Mouse (Mus musculus) lung, postnatal 0 days (tissue): ENCODE data around the gene Gse1. TPM values are rescaled to one million over a fixed set of nuclear protein-coding genes. Genes with fewer than 3 reads are reported as not detected.
A peak's percentile ranks its signal among the peaks of the same experiment; 100 is the strongest.

ENCODE experiments used
- ATAC-seq: fragments of 200-750 bp; cut with Nextera tagmentation; 2 replicates; pipeline ENCODE4 v1.8.0; 2017; ENCODE audit warnings: moderate library complexity
- DNase-seq: peaks from one replicate; pipeline ENCODE4 v3.0.0-alpha.2; 2016; ENCODE audit warnings: low spot score
- H3K27ac ChIP-seq: fragments of 300-500 bp; sonication (generic); 2 replicates; pipeline ENCODE4 v1.5.1; 2014; ENCODE audit warnings: antibody characterized with exemption, mild to moderate bottlenecking, low read length, mixed read lengths
- H3K27me3 ChIP-seq: fragments of 300-500 bp; sonication (generic); replicated peaks from 2 replicates; pipeline ENCODE4 v1.6.1; 2014; ENCODE audit warnings: low read length, mixed read lengths; ENCODE audit not compliant: insufficient read depth
- H3K36me3 ChIP-seq: fragments of 300-500 bp; sonication (generic); 2 replicates; pipeline ENCODE4 v1.6.1; 2014; ENCODE audit warnings: low read length, mixed read lengths; ENCODE audit not compliant: insufficient read depth
- H3K4me1 ChIP-seq: fragments of 300-500 bp; sonication (generic); 2 replicates; pipeline ENCODE4 v1.6.1; 2014; ENCODE audit warnings: antibody characterized with exemption, low read depth, low read length, mixed read lengths; ENCODE audit not compliant: insufficient read depth
- H3K4me2 ChIP-seq: fragments of 300-500 bp; sonication (generic); replicated peaks from 2 replicates; pipeline ENCODE4 v1.6.1; 2014; ENCODE audit warnings: low read depth, mild to moderate bottlenecking, low read length, moderate library complexity, mixed read lengths
- H3K4me3 ChIP-seq: fragments of 300-500 bp; sonication (generic); 2 replicates; pipeline ENCODE4 v1.5.1; 2014; ENCODE audit warnings: low read depth, low read length
- H3K9ac ChIP-seq: fragments of 300-500 bp; sonication (generic); replicated peaks from 2 replicates; pipeline ENCODE4 v1.6.1; 2014; ENCODE audit warnings: low read depth, mild to moderate bottlenecking
- H3K9me3 ChIP-seq: fragments of 300-500 bp; sonication (generic); 2 replicates; pipeline ENCODE4 v1.6.1; 2016; ENCODE audit warnings: low read length, mixed read lengths
- CTCF ChIP-seq: IDR thresholded peaks from 2 replicates; pipeline ENCODE4 v1.5.1; 2016; ENCODE audit warnings: antibody characterized with exemption, mild to moderate bottlenecking
- EP300 ChIP-seq: IDR thresholded peaks from 2 replicates; pipeline ENCODE4 v1.6.1; 2016; ENCODE audit warnings: antibody characterized with exemption, mild to moderate bottlenecking, control low read depth
- WGBS: fragments of 180-500 bp; shearing (Covaris S2); extraction: QIAGEN DNeasy Blood & Tissue Kit; methylation state at CpG from one replicate; pipeline ENCODE4 v1.1.7; 2014; 5-methylcytosine and 5-hydroxymethylcytosine counted together
- polyA plus RNA-seq: library from polyadenylated mRNA; unstranded; fragments of >200 nt; fragmentation: Nextera tagmentation; extraction: Ambion mirVana; gene quantifications from 2 replicates; pipeline ENCODE4 v1.2.1, GENCODE M21; 2015

The Gse1 gene
- polyA plus RNA-seq, 1 experiment from 2014 or later: 9.9 TPM

- H3K27ac ChIP-seq: no peak overlapping the region
- TF ChIP-seq EP300: no peak
- no peak for TF ChIP-seq CTCF
- H3K4me2 ChIP-seq: no peak overlapping the region
- no peaks in the 10 kb centered on the region for H3K27me3 ChIP-seq
- H3K9ac ChIP-seq: no peak overlapping the region
- DNase-seq (no peak), ATAC-seq (no peak)
- H3K36me3 ChIP-seq: no peaks in the 10 kb centered on the region
- WGBS: 58% methylated on average over 4 of the region's 4 CpGs
- no peak overlapping the region for H3K4me3 ChIP-seq
- H3K4me1 ChIP-seq: peaks cover 17% of the 10 kb centered on the region
- H3K9me3 ChIP-seq: no peaks in the 10 kb centered on the region
These were observed 153.6 kb downstream of the Gse1 start for GRCm38 (mm10) chr8:120381865-120382264.

GRCm38 (mm10) chr8:120382436-120383203 lies 154.4 kb downstream of the Gse1 start:
- H3K4me2 ChIP-seq: peak overlapping the region; percentile 1; the same call in 1 of the 2 replicates
- DNase-seq: peak; percentile 88
- peak; percentile 89 for ATAC-seq
- peaks cover 17% of the 10 kb centered on the region for H3K4me1 ChIP-seq
- TF ChIP-seq CTCF (no peak), EP300 (peak; percentile 25)
- H3K9ac ChIP-seq: no peak overlapping the region
- no peak overlapping the region for H3K4me3 ChIP-seq
- H3K9me3 ChIP-seq: no peaks in the 10 kb centered on the region
- peak overlapping the region; percentile 38; the same call in 1 of the 2 replicates for H3K27ac ChIP-seq
- H3K36me3 ChIP-seq: no peaks in the 10 kb centered on the region
- WGBS: 28% methylated on average over 15 of the region's 19 CpGs
- no peaks in the 10 kb centered on the region for H3K27me3 ChIP-seq

- Histone ChIP-seq H3K9me3 (no peaks in the 10 kb centered on the region), H3K27ac (peak overlapping the region; percentile 38; the same call in 1 of the 2 replicates), H3K9ac (no peak overlapping the region), H3K36me3 (no peaks in the 10 kb centered on the region), H3K4me3 (no peak overlapping the region), H3K27me3 (no peaks in the 10 kb centered on the region), H3K4me2 (no peak overlapping the region), H3K4me1 (peaks cover 17% of the 10 kb centered on the region)
- no peak for TF ChIP-seq CTCF
- TF ChIP-seq EP300: no peak
- DNase-seq (no peak), ATAC-seq (no peak; the same call in 1 of the 2 replicates)
- WGBS: 68% methylated on average over 6 of the region's 6 CpGs
These were observed 154.9 kb downstream of the Gse1 start for GRCm38 (mm10) chr8:120383204-120383560.

DNA sequence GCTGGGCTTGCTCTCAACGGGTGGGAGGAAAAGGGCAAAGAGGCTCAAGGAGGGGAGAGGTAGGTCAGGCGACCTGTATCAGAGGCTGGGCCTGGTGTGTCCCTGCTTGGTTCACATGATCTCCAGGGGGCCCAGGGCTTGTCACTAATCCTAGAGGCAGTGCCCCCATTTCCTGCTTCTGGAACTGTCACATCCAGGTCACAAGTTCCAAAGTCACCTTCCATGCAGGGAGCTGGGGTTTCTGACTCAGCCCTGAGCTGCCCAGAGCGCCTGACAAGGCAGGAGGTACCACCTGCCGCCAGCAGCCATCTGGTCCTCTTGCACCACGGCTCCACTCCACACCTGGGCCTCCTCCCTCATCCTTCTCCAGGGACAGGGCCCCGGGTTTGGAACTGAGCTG lies 155.5 kb downstream of the Gse1 start:
- H3K27ac ChIP-seq: no peak overlapping the region
- no peak overlapping the region for H3K4me2 ChIP-seq
- no peak for DNase-seq
- H3K4me1 ChIP-seq: peaks cover 17% of the 10 kb centered on the region
- ATAC-seq: no peak
- no peak for TF ChIP-seq EP300
- TF ChIP-seq CTCF: no peak
- WGBS: 50% methylated on average over 5 of the region's 6 CpGs
- no peaks in the 10 kb centered on the region for H3K9me3 ChIP-seq
- H3K4me3 ChIP-seq: no peak overlapping the region
- H3K9ac ChIP-seq: no peak overlapping the region
- no peaks in the 10 kb centered on the region for H3K36me3 ChIP-seq
- no peaks in the 10 kb centered on the region for H3K27me3 ChIP-seq

DNA sequence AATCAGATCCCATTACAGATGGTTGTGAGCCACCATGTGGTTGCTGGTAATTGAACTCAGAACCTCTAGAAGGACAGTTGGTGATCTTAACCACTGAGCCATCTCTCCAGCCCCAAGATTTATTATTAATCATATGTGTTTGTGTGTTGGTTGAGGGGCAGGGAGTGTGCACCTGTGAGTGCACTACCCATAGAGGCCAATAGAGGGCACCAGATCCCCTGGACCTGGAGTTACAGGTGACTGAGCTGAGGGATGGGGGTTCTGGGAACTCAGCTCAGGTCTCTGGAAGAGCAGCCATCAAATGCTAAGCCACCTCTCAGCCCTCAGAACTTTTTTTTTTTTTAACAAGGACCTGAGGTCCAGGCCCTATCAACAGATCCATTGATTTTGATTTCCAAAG lies 156.5 kb downstream of the Gse1 start:
- Histone ChIP-seq H3K27ac (no peak overlapping the region), H3K27me3 (no peaks in the 10 kb centered on the region), H3K9ac (no peak overlapping the region), H3K36me3 (no peaks in the 10 kb centered on the region), H3K4me1 (peaks cover 17% of the 10 kb centered on the region), H3K4me3 (no peak overlapping the region), H3K9me3 (no peaks in the 10 kb centered on the region), H3K4me2 (no peak overlapping the region)
- DNase-seq: no peak
- peak; percentile 47 for TF ChIP-seq CTCF
- TF ChIP-seq EP300: no peak
- ATAC-seq: no peak

DNA sequence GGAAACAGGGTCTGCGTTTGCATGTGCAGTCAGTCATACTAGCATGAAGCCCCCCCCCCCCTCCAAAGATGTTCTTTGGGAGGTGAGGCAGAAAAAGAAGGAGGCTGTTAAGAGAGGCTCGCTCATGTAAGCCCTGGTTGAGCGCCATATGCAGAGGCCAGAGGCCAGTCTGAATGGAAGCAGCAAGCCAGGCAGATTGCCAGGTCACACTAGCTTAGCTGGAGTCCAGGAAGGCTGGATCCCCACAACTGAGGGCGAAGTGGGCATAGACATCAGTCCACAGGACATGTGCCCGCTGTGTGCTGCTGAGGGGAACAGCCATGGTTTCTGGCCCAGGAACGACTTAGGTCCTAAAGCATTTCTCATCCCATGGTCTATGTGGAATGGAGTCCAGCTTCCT lies 160.0 kb downstream of the Gse1 start:
- no peaks in the 10 kb centered on the region for H3K9me3 ChIP-seq
- no peak overlapping the region for H3K27ac ChIP-seq
- H3K9ac ChIP-seq: no peak overlapping the region
- H3K4me3 ChIP-seq: no peak overlapping the region
- ATAC-seq (no peak), DNase-seq (no peak)
- no peaks in the 10 kb centered on the region for H3K27me3 ChIP-seq
- no peaks in the 10 kb centered on the region for H3K36me3 ChIP-seq
- TF ChIP-seq CTCF (no peak), EP300 (no peak)
- H3K4me1 ChIP-seq: peaks cover 7% of the 10 kb centered on the region
- H3K4me2 ChIP-seq: no peak overlapping the region
- 80% methylated on average over 6 of the region's 6 CpGs for WGBS

- Histone ChIP-seq H3K27me3 (no peaks in the 10 kb centered on the region), H3K4me3 (no peak overlapping the region), H3K4me2 (no peak overlapping the region), H3K9me3 (no peaks in the 10 kb centered on the region), H3K9ac (no peak overlapping the region), H3K27ac (no peak overlapping the region), H3K36me3 (no peaks in the 10 kb centered on the region), H3K4me1 (no peaks in the 10 kb centered on the region)
- no peak for TF ChIP-seq EP300
- TF ChIP-seq CTCF: no peak
- WGBS: 95% methylated on average over 7 of the region's 7 CpGs
- ATAC-seq (no peak), DNase-seq (no peak)
These were observed 162.3 kb downstream of the Gse1 start for GRCm38 (mm10) chr8:120390598-120390997.
